Mouse (Mus musculus): Measurements from ENCODE around the gene Ust.
"Not testable (repeated sequence)": the region's sequence is repeated elsewhere in the genome, so short reads cannot be mapped to it uniquely, and the experiment has no call there.

The Ust gene

DNA sequence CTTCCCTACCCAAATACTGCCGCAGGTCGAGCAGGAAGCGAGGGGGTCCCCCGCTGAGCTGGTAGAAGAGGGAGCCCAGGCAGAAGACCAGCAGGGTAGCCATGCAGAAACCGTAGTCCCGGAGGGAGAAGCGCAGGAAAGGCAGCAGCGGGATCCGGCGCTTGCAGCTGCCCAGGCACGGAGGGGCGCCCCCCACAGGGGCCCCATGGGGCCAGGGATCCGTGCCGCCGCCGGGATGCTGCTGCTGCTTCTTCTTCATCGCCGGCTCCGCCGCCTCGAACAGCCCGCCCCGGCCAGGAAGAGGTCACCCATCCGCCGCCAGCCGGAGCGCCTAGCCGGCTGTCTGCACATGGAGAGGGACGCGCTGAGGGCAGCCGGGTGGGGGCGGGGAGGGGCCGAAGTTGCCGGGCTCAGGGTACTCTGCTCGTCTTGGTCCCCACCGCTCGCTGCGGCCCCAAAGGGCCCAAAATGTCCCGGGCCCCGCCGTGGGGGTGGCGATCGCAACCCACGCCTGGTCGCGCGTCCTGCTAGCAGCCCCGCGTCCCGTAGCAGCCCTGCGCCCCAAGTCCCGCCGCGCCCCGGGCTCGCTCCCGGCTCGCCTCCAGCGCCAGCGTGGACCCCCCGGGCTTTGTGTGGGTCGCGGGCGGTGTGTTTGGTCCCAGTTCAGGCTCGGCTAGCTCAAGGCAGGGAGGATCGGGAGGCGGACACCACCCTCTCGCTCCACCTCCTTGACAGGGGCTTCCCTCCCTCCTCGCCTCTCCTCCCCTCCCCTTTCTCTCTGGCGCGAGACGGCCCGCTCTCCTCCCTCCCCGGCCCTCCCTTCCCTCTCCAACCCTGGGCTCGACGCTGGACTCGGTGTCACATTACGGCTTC, at the start of gene Ust:
Gene Ust, minus strand, starts transcription at position 685 of the 873 bp plus-strand sequence.
- no peak for DNase-seq (ENCODE audit: extremely low spot score, low read depth, low spot score)

DNA sequence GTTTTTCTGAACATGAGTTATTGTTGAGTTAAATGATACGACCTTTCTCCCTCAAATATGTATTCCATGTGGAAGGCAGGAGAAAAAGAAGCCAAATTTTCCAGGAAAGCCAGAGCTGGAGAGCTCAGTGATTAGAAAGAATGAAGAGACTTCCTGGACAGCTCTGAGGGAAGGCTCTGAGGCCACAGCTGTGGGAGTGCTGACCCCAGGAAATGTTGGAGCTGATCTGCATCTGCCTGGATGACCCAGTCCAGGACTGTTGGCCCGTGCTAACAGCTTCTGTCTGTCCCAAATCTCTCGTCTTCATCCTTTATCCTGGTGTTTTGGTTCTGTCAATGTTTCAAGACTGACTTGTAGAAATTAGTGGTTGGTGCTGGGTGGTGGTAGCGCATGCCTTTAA, 42.7 kb upstream of the Ust start:
- no peak for DNase-seq (ENCODE audit: extremely low spot score, low read depth, low spot score)

DNA sequence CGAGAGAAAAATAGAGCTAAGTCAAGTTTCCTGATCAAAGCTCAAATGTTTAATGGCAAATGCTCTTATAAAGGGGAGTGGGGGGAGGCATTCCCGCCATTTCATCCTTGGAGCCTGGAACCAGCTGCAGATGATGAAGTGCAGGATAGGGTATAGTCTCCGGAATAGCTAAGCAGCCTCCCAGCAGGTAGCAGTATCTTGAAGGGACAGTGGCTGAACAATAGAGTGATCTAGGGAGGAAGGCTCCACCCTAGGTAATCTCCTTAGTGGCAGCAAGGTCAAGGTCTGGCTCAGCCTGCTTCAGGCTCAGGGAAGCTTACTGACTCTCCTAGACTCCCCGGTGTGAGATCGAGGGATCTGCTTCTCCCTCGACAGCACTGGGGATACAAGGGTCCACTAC, 40.9 kb upstream of the Ust start:
- DNase-seq (ENCODE audit: extremely low spot score, low read depth, low spot score): not testable (repeated sequence)

DNA sequence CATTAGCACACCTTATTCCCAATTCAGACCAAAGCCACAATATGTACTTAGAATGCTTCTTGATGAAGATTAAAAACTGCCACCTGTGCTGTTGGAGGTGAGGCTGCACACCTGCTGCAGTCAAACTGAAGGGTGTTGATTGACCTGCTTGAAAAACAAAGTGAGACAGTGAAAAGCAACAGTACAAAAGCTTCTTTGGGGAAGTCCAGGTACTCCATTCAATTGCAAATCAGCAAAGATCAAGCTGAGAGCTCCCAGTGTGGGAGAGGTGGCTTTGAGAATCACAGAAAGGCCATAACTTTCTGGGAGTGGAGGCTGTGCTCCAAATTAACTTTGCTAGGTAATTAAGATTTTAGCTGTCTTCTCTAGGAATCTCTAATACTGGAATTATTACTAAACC, 33.6 kb upstream of the Ust start:
- DNase-seq (ENCODE audit: extremely low spot score, low read depth, low spot score): not testable (repeated sequence)

DNA sequence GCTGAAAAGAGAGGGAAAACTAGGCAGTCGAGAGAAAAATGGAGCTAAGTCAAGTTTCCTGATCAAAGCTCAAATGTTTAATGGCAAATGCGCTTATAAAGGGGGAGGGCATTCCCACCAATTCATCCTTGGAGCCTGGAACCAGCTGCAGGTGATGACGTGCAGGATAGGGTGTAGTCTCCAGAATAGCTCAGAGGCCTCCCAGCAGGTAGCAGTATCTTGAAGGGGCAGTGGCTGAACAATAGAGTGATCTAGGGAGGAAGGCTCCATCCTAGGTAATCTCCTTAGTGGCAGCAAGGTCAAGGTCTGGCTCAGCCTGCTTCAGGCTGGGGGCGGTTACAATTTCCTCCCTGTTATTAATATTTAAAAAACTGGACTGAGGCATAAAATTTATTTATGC, 33.0 kb upstream of the Ust start:
- not testable (repeated sequence) for DNase-seq (ENCODE audit: extremely low spot score, low read depth, low spot score)

DNA sequence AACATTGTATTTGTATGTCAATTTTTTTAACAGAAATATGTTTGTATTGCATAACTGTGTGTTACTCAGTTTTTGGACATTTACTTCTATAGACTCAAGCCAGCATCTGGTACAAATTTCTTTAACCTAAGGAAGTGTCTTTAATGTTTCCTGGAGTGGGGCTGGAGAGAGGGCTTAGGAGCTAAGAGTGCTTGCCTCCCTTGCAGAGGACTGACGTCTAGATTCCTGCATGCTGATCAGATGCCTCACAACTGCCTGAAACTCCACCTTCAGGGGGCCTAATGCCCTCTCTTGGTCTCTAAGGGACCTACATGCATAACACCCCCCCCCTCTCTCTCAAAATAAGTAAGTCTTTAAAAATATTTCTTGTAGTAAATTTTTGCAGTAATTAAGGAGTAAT, 22.9 kb upstream of the Ust start:
- no peak for DNase-seq (ENCODE audit: extremely low spot score, low read depth, low spot score)

DNA sequence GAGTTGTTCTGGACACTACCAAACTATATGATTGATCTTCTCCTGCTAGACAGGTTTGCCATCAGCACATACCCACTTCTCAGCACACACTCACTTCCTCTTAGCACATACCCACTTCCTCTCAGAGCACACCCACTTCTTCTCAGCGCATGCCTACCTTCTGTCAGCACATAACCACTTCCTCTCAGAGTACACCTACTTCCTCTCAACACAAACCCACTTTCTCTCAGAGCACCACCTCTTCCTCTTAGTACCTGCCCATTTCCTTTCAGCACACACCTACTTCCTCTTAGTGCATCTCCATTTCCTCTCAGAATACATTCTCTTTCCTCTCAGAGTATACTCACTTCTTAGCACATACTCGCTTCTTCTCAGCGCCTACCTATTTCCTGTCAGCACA, 16.8 kb upstream of the Ust start:
- DNase-seq (ENCODE audit: extremely low spot score, low read depth, low spot score): no peak

DNA sequence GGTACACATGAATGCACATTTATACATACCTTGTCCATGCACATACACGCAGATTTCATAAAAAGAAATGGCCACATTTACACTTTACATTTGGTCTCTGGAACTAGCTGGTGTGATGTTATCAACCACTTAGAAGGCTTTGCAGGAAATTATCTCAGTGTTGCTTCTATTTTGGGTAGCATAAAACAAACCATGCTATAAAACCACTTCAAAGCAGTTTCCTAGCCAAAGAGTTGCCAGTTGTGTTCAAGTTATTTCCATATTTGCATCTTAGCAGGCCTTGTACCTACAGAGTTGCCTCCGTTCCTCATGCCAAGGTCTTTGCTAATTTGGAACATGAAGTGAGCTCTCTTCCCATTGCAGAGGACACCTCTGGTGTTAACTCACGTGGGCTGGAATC, 13.0 kb upstream of the Ust start:
- DNase-seq (ENCODE audit: extremely low spot score, low read depth, low spot score): no peak

DNA sequence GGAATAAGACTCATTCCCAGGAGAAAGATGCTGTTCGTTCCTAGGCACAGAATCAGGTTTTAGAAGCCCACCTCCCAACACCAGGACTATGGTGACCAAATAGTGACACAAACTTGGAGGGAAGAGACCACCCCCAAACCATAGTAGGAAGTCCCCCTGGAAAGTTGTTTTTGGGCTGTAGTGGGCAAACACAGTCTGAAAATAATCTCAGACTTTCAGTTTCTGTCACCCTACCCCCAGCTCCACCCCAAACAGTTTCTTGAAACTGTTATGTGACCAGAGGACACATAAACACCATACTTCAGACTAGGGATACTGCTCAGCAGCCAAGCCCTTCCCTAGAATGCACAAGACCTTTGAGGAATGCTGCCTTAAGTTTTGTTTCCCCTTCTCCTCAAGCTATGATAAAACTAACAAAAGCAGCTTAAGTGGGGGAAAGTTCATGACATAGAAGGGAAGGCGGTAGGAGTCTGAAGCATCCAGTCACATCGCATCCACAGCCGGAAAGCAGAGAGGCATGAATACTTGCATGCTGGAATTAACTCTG, 12.0 kb upstream of the Ust start:
- no peak for DNase-seq (ENCODE audit: extremely low spot score, low read depth, low spot score)

DNA sequence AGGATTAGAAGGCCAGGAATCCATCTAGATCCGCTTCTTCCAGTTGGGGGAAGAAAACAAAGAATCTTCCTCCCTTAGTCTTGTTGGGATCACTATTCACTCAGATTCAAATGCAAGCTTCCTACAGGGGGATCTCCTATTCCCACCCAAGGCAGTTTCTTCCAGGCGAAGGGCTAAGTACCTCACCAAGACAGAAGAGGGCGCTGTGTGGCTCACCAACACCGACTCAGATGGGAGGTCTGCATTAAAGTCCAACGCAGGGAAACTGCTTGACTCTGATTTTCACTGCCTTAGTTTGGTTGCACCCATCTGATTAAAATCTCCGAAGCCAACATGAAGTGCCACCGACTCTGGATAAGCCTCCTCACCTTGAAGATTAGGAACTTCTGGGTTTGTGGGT, 10.5 kb upstream of the Ust start:
- no peak for DNase-seq (ENCODE audit: extremely low spot score, low read depth, low spot score)

DNA sequence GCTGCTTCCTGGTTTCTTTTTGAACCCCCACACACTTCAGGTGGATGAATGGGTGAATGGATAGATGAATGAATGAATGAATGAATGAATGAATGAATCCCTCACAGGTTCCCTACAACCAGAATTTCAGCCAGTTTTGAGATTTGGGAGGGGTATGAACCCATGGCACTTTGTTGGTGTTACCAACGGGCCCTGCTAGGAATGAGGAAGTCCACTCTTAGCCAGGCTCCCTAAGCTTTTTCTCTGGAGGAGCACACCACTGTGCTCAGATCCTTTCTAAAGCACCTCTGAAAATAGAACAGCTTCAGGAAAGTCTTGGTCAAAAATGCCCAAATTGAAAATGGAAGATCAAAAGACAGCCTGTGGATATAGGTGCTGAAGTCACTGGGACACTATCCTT, 6.7 kb upstream of the Ust start:
- DNase-seq (ENCODE audit: extremely low spot score, low read depth, low spot score): no peak

DNA sequence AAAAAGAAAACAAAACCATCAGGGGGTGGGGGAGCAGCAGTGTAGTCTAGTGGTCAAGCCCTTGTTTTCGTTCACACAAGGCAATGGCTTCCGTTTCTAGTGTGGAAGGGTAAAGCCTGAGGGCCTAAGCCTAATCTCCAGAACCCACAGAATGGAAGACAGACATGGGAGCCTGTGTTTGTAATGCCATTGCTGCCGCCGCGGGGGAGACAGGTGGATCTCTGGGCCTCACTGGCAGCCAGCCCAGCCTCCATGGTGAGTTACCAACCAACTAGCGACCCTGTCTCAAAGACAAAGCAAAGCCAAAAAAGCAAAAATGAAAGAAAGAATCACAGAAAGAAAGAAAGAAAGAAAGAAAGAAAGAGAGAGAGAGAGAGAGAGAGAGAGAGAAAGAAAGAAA, 2.9 kb upstream of the Ust start:
- DNase-seq (ENCODE audit: extremely low spot score, low read depth, low spot score): no peak

DNA sequence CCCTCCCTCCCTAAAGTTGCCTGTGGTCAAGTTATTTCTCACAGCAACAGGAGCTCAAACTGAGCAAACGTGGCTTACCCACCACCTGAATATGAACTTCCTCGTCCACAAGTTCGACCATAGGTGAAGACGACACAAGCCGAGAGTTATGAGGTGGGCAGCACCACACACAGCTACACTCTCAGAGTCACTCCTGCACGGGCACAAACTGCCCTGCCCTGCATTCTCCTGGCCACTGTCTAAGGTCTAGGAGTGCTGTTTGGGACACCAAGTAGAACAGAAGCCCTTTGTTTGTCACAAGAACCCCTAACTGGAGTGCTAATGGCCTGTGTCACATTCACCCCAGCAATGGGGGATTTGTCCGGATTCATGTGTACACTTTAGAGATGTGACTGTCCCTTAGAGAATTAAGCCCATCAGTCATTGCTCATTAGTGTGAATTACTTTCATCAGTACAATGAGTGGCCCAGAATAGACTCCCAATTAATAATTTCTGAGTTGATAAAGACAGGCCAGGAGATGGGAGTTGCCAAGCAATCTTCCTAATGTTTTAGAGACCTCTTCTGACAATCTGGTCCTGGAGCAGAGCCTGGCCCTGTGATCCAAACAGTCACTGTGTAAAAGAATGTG, 2.3 kb upstream of the Ust start:
- no peak for DNase-seq (ENCODE audit: extremely low spot score, low read depth, low spot score)

DNA sequence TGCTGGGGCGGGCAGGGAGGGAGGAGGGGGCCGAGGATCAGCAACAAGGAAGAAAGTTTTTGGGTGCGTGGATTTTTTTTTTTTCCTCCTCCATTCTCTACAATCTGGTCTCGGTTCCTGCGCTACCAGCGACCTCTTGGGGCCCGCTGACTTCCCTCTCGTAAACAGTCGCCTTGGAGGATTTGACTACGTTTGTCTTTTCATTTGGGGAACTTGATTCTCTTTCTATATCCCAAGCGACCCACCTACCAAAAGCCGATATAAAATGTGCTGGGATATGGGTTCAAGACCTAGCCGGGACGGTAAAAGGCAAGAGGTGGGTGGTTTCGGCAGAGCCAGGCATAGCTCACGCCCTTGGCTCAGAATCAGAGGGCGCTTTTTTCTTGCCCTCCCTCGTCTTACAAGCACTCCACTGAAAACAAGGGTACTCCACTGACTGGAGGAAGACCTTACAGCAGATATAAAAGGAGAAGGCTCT, 428 bp upstream of the Ust start:
- no peak for DNase-seq (ENCODE audit: extremely low spot score, low read depth, low spot score)

DNA sequence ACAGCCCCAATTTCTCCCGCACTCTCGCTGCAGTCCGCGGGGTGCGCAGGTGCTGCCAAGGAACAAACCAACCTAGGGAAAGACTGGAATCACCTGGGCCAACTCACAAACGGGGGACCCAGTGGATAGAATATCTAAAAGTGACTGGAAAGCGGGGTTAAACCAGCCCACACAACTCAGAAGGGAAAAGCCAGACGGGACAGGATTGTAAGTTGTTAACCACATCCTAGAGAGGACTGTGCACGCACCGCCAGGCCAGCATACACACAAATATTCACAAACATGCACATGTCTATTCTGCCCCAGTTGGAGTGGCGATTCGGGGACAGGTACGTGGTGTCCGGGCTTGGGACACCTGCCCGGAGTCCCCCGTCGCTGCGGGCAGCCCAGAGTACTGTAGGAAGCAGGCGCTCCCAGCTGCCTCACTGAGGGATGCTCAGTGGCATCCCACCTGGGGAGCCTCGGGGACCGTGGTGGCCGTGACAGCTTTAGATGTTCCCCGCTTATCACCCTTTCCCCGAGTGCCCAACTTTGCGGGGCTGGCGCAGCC, 959 bp downstream of the Ust start:
- no peak for DNase-seq (ENCODE audit: extremely low spot score, low read depth, low spot score)

DNA sequence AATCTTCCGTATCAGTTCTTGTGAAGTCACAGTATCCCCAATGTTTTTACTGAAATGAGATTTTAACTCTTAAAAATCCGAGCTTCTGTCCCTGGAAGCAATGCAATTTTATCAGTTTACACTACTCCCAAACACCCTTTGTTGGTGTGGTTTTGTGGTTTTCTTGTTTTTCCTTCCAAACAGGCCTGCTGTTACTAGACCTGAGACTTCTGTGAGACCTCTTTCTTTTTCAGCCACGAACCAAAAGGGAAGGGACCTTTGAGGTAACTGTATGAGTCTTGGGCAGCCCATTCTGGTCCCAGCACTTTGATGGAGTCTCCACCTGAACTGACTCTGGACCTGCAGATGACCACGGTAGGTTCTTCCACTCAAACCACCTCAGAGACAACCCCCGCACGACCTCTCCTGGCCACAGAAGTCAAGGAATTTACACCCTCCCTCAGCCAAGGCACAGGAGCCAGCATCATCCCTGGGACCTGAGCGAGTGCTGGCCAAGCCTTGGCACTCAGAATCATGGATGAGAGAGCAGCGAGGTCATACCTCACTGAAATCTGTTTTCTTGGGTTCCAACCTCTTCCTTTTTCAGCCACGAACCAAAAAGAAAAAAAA, 1.6 kb downstream of the Ust start:
- no peak for DNase-seq (ENCODE audit: extremely low spot score, low read depth, low spot score)

DNA sequence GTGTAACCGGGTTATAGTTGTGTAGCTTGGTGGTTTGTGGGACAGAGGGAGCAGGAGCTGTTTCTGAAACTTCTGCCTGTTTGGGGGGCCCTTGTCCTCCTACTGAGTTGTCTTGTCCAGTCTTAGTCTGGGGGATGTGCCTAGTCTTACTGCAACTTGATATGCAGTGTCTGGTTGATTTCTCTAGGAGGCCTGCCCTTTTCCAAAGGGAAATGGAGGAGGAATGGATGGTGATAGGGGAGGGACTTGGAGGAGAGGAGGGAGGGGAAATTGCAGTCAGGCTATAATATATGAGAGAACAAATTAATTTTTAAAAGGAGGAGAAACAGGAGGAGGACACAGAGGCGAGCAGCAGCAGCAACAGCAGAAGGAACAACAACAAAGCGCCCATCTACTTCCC, 4.9 kb downstream of the Ust start:
- no peak for DNase-seq (ENCODE audit: extremely low spot score, low read depth, low spot score)

DNA sequence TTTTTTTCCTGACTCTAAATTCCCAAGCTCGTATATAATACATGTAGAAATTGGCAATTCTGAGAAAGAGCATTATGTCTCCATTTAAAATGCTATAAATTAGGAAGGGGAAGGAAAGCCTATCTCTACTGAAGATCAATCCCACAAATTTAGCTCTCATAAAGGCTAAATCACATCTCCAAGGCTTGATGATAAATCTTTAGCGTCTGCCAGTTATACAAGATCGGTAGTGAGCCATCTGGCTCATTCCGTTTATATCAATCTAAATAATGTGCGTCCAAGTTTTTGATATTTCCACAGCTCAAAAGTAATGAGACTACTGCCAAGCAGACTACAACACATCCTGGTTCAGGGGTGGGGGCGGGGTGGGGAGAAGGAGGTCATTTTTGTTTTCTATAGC, 6.4 kb downstream of the Ust start:
- no peak for DNase-seq (ENCODE audit: extremely low spot score, low read depth, low spot score)

DNA sequence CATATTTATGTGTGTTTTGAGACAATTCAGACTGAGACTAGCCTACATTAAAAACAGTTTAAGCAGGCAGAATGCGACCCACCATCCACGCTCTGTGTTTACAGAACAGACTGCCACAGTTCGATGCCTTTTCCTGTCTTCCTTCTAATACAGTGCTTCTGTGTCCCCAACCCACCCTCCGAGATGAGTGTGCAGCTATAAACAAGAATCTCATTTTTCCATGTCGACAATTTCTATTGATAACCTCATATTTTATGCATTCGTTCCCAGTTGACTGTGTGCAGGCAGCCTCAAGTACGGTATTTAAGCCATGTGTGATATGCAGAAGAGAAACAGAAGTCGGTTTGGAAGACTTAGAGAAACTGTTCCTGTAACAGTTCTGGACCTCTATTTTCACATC, 6.9 kb downstream of the Ust start:
- DNase-seq (ENCODE audit: extremely low spot score, low read depth, low spot score): no peak

DNA sequence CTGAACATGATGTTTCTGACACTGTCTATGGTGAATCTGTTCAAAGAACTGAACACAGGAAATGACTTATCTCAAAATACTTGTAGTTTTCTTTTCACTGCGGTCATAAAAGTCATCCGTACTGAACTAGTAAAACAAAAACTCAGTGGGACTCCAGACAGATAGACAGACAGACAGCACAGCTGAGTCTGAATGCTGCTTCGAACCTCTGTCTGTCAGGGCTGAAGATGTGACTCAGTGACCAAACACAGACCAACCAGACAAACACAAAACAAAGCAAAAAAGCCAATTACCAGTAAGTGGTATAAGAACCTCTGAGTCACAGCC, 12.4 kb downstream of the Ust start:
- DNase-seq (ENCODE audit: extremely low spot score, low read depth, low spot score): no peak

DNA sequence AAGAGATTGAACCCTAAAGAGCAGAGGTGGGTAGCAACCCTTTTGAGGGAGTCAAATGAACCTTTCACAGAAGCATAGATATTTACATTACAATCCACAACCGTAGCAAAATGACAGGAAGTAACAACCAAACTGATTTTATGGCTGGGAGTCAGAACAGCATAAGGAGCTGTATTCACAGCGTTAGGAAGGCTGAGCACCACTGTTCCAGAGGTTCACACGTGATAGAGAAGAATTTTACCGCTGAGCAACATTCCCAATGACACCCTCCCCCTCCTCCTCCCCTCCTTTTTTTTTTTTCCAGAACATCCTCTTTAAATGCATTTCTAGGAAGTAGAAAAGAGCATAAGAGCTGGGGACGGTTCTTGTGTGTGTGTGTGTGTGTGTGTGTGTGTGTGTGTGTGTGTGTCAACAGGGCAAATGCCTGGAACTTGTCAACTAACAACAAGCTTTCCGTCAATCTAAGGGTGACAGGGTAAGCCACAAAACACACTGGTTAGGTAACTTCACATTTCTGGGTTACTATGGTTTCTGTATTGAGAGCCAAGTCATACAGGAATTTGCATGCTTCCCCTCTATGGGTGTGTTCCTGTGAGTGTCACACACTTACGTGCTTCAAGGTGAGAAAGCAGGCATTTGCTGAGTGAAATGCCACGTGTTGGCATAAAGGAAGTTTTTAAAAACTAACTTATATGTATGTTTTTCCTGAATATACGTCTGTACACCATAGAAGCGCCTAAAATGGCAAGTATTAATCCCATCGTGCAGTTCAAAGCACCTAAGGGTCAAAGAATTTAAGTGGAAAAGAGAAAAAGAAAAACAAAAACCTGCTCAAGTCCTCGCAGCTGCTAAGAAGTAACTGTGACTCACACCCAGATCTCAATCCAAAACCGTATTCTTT, 13.0 kb downstream of the Ust start:
- DNase-seq (ENCODE audit: extremely low spot score, low read depth, low spot score): no peak
